Mouse (Mus musculus) urinary bladder, postnatal 4 days (tissue): Measurements from ENCODE around the gene Baz2b.

Experiments
- DNase-seq, 2 experiments: peaks; one replicate each; pipeline ENCODE4 v3.0.0; 2021 to 2022; ENCODE audit warnings: low spot score in 2 of 2

The Baz2b gene

DNA sequence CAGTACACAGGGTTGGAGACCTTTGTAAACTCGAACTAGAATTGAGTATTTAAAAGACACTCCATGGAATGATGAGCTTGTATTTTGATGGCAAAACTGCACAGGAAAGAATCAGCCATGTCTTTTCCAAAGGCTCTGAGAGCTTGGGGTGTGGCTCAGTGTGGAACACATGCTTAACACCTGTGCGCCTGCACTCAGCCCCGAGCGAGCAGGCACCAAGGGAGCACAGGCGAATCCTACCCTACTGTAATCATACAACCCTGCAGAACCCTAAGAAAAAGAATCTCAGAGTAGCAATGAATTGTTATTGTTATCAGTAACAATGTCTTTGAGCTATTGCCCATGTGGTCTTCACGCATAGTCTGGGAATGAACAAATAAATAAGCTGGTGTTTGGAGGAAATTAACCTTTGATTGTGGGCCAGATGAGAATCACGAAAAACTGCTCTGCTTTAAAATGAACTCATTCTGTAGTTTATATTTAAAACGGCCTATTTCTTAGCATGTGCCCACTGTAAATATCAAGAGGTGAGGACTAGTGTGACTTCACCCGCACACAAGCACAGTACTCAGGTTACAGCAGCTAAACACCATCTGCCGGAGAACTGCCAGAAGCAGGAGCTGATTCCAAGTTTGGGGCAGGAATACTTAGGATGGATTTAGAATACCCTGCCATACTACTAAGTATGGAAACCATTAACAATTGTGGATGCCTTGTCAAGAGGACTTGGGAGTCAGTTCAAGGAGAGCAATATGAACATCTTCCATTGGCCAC, 77.2 kb downstream of the Baz2b start:
- no peak for DNase-seq

DNA sequence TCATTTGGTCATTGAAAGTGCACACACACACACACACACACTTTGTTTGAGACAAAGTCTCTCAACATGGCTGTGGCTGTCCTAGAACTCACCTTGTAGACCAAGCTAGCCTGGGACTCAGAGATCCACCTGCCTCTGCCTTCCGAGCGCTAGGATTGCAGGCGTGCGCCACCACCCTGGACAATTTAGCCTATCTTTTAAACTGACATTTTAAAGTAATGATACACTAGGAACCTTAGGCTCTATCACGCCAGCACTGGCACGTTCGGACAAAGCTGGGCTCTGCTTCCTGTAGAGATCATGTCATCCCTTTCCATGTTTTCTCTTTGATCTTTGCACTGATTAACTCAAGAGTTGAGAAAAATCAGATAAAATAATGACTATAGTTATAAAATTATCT, 81.0 kb downstream of the Baz2b start:
- DNase-seq: no peak

DNA sequence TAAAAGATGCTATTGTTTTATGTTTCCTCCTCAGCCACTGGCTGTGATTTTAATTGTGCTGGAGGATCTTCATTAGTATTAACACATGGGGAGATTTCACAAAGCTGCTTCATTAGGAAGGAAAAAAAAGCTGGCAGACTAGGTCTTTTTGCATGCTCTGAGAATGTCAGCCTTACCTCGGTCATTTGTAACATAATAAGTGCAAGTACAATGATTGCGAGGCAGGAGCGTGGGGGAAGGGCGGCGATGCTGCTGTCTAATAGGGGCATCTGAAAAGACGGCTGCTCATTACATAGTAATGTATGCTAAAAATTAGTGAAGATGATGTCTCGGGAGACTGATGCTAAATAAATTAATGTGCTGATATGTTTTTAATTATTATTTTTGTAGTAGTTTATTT, 82.8 kb downstream of the Baz2b start:
- no peak for DNase-seq

DNA sequence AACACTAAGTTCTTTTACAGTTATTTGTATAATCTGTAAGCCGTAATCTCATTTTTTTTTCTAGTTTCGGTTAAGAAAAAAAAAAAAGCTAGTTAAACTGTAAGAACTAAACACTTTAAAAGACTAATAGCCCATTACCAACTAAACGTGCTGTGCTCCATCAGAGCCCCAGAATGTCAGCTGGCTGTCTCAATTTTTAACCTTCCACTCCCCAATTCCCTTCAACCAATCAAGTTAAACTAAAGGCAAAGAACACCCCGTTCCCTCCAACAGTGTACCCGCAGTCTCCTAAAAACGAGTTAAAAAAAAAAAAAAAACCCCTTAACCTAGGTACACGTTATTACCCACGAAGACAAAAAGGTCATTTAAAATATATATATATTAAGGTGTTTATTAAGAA, 83.3 kb downstream of the Baz2b start:
- no peak for DNase-seq

DNA sequence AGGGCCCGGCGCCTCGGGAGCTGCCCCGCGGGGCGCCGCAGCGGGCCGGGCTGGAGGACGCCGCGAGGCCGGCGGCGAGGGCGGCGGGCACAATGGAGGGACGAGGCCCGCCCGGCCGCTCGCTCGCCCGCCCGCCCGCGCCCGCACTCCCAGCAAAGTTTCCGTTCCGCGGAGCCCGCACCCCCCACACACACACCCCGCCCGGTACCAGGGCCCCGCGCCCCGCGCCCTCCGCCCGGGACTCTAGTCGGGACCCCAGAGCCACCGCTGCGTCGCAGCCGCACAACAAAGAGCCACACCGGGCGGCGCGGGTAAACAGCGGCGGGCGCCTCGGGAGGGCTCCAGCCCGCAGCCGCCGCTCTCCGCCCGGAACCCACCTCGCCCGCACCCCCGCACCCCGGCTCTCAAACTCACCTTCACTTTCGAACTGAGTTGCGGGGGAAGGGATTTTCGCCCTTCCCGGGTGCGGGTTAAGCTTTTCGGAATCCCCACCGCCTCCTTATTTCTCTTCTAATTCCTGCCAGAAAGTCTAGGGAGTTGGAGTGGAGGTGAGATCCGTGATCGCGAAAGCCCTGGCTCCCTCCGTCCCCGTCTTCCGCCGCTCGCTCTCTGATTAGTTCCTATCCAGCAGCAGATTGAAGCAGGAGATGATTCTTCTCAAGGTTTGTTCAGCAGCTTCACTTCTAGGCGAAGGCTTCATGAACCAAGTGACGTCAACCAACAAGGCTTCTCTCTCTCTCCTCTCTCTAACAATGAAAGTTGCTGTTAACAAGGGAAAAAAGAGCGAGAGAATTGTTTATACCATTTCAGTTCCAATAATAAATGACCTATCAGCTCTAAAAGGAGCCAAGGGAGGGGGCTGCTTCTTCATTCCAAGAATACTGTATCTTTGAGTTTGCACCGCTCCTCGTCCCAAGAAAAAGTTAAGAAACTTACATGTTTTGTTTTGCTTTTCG, 84.3 kb downstream of the Baz2b start:
- DNase-seq: peak in 1 of 2 experiments; percentile 44

DNA sequence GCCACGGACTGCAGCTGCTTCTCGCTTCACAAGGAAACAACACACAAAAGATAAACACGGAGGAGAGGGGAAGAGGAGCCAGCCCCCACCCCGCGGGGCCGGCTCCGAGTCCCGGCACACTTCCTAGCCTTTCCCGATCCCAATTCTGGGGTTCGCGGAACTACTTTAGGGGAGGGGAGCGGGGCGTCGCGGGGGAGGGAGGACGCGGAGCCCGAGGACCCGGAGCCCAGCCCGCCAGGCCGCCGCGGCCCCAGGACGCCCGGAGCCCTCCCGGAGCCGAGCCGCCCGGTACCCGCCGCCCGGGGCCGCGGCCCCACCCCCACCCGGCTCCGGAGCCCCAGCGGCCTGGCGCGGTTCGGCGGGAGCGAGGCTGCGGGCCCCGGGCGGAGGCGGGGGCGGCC, 85.0 kb downstream of the Baz2b start:
- peak in 1 of 2 experiments; percentile 56 for DNase-seq

DNA sequence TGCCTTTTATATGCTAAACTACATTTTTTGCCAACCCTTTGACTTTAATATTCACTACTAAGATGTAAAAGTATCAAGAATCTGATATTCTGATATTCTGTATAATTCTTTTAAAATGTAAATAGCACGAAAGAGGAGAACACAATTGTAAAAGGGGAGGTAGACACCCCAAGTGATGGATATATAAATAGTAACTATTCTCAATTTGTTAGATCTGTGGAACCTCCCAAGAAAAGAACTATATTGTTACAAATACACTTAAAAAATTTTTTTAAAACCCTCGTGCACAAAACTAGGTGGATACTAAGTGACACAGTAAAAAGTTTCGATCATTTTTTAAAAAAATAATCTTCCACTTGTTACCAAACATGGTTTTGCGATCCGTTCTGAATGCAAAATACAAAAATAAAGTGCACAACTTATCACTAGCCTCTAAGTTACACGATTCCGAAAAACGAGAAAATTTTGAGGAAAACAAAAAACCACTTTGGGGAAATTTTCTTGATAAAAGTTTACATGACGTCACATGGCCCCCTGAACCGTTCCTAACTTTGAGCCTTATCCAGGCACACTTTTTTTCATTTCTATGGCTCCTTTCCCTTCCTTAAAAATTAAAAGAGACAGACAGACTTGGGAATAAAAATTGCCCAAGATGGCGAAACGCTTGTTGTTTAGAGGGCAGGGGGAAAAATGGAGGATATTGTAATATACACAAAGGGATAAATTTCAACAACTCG, 85.6 kb downstream of the Baz2b start:
- no peak for DNase-seq

DNA sequence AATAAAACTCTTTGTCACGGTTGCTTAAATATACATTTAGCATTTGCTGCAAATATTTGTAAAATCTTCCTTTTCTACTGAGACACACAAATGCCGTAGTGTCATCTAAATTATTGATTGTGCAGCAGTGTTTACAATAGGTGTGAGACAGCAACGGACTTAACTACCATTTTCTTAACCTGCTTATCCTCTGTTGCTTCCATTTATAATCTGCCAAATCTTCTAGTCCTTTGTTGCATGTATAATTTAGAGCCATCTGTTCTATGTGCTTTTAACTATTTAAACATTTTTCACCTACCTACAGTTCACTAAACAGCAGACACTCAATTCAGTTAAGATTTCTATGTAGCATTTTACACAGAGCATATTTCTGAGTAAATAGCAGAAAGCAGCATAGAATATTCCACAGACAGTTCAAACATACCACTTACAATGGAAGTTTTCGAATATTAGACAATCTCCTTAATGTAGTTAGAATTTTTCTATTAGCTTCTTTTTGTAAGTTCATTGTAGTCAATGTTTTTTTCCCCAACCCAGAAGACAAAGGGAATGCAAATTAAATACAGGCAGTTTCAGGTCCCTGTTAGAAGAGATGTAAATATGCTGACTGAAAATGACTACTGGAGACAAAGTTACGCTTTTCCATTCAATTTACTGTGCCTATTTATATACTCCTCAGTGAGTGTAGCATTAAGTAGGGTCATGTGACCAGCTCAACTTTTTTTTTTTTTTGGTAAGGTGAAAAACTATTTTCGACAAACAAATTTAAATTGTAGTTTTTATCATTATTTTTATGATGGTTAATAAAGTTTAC, 86.4 kb downstream of the Baz2b start:
- DNase-seq: no peak

DNA sequence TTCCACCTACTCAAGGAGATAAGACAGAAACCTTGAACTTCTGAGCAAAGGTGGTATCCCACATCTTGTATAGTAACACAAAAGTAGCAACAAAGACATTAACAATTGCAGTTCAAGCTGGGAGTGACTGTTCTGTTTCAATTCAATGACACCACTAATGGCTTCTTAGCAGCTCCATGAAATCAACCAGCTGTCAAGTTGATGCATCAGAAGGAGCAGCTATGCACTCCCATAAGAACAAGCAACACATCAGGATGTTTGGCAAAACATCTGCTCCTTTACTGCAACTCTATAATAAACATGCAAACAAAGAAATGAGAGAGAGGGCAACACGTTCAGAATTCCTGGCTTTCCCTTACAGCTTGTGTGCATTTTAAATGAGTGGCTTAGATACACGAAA, 87.5 kb downstream of the Baz2b start:
- no peak for DNase-seq

DNA sequence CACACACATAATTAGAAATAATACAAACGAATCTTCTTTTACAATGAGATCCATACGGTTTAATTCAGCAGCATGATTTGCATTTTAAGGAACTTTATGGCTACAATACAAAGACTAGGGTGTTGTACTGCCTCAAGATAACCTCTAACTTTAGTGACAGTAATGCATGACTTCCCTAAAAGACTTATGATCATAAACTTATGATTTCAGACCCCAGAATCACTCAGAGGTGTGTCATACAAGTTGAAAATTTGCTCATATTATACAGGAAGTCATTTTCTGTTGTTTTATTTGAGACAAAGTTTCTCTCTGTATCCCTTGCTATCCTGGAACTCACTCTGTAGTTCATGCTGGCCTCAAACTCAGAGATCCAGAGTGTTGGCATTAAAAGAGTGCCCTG, 89.0 kb downstream of the Baz2b start:
- no peak for DNase-seq

DNA sequence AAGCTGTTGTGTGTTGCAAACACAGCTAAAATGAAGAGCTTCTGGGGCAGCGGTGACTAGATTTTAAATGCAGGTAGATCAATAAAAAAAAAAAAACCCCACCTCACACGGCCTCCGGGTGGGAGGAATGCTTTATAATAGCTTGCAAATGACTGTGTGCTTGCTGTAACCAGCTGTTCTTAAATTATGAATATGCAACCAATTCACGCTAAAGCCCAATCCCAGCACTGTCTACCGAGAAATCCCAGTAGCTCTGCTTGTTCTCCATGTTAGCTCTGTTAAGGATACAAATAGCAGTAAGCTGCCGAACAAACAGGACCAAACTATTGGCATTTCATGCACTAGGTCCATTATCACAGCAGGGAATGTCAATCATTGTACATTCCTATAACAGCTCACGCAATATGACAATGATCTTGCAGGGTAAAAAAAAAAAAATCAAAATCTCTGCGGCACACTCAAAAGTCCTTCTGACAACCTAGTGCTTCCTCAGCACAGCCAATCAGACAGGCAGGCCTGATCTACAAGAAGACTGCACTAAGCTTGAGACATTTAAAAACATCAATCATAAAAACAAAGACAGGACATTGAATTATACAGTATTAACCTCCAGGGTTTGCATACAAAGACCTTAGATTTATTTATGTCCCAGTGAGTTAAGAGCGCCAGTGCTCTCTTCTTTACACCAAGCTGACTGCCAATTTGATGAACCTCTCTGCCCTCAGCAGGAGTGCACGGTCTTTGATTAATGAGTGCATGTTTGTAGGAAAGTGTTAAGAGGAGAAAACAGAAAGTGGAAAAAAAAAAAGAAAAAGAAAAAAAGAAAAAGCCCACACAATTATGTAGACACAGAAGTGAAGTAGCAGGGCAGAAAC, 90.7 kb downstream of the Baz2b start:
- no peak for DNase-seq

DNA sequence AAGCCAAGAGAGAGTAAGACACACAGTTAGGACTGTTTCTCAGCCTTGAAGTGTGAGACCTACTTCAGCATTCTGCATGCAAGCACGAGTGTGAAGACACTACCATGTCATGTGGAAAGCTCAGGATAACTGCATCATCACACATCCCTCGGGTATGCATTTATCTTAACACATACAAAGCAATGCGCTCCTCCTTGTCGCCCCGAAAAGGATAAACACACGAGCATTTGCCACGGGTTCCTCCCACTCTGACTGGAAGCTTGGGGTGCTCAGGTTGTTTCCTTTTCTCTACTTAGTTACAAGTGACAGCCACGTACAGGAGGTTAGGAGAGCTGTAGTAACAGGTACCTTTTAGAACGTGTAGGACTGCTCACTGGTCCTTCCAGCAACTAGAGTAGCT, 91.8 kb downstream of the Baz2b start:
- DNase-seq: no peak

DNA sequence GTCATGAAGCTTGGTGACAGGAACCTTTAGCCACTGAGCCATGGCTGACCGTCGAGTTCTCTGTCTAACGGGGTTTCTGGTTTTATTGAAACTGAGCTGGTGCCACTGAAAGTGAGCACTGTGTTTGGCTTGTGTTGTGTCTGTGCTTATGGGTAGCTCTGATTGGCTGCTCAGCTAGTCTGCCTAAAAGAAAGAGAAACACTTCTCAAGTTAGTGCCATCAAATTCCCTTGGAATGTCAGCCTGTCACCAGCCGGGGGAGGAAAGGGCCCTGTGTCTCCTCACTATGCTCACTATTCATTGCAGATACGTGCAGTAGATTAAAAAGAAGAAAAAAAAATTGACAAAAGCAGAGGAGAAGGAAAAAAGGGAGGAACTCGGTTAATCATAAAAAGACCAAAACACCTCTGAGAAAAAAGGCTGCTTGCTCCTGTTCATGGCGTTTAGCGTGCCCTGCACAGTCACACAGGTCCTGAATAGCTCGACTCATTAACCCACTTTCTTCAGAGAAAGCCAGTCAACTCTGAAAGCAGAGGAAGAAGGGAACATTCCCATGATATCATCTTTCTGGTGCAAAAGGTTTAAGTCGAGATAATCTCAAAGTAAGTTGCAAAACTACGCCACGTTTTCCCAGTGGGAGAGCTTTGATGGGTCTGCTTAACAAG, 93.6 kb downstream of the Baz2b start:
- DNase-seq: no peak

DNA sequence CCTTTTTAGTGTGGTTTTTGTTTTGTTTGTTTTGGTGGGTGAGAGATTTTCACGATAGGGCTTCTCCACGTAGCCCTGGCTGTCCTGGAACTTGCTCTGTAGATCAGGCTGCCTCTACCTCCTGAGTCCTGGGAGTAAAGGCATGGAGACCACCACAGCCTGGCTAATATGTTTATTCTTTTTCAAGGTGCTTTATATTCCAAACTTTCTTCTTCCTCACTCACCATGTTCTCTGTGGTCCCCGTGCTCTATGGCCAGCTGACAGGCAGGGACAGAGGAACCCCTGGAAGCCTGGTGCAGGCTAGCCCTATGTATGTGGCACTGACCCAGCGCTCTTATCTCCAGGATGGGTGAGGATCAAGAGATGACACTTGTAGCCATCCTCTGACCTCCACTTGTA, 94.7 kb downstream of the Baz2b start:
- no peak for DNase-seq

DNA sequence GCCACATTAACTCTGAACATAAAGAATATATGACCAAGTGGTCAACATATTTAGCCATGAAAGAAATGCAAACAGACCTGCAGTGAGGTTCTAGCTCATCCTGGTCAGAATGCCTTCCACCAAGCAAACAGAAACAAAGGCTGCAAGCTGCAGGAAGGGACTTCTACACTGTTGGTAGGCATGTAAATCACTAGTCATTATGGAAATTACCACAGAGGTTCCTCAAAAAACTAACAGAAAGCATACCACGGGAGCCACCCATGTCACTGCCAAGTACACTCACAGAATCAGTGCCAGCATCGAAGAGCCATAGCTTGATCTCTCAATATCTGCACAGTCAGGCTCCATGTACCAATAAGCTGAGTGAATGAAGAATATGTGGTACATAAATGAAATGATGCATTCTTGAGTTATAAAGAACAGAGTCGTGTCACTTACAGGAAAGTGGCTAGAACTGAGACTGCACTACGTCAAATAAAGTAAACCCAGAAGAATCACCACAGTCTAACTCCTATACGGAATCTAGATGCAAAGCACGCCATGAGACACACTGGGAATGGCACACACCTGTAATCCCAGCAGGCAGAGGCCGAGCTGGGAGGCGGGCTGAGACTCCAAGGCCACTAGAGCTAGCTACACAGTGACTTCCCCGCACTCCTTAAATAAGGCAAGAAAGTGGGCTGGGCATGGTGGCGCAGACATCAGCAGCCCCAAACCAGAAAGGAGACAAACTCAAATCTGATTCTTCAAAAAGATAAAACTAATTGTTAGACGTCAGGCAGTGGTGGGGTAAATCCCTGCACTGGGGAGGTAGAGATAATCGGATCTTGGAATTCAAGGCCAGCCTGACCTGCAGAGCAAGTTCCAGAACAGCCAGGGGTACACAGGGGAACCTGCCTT, 95.7 kb downstream of the Baz2b start:
- no peak for DNase-seq

DNA sequence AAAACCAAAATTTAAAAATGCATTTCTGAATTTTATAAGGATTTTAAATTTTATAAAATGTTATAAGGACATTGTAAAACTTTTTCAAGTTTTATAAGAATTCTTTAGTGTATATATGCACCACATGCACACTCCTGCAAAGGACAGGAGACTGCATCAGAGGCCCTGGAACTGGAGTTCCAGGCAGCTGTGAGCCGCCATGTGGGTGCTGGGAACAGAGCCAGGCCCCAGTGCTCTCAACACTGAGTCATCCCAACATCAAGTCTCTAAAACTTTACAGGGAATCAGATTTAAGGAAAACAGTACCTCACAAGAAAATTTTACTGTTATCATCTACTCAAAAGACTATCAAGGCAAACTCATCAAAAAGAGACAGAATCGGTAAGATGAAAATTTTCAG, 97.5 kb downstream of the Baz2b start:
- DNase-seq: no peak

DNA sequence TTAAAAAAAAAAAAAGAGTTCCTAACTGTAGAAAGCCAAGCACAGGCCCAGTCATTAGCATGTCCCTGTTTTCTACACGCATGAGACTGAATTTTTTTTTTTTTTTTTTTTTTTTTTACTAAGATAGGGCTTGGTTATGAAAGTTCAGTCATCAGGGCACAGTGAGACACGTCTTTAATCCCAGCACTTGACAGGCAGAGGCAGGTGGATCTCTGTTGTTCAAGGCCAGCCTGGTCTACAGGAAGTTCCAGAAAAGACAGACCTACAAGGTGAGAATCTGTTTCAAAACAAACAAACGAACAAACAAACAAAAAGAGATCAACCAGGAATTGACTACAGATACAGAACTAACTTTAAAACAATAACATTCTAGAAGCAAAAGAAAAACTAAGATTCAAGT, 100.6 kb downstream of the Baz2b start:
- DNase-seq: no peak

DNA sequence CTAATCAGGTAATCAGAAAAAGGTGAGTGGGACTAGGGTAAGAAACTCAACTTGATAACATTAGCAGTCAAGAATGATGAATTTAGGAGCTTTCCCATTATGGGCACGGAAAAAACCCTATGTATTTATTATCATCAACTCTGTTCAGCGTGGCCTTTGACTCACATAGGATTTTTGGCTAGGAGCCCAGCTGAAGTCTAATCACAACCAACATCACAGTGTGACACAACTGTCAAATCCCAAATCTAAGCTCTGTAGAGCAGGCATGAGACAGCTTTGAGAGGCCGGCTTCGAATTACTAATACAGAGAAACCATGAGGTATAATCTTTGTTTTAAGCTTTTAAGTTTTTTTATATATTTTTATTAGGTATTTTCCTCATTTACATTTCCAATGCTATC, 113.0 kb downstream of the Baz2b start:
- DNase-seq: no peak

DNA sequence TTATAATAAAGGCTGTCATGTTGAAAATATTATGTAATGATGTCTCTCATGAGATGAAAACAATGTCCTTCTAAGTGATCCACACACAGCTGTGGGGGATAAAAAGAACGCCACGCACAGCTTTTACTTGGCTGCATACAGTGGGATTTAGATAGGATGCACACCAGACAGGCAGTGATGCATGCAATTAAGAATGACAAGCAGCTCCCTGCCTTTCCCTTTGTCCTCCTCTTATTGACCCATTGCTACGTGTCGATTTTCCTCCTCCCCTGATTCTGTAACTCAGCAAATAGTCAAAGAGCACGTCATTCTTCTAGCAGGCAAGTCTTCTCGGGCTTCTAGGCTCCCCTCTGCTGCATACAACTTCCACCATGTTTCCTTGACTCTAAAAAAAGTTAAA, 119.4 kb downstream of the Baz2b start:
- no peak for DNase-seq
